Mouse (Mus musculus) thymus, postnatal 36 days (tissue): ENCODE measurements around the gene Srf.

Experiments
- DNase-seq, 2 experiments: peaks; one replicate each; pipeline ENCODE4 v3.0.0; 2022; ENCODE audit warnings: mixed read lengths in 2 of 2

Srf gene

GRCm38 (mm10) chr17:46554977-46555672 is 850 bp downstream of the Srf start:
- DNase-seq: peak; percentile 61 to 63

- DNase-seq: no peak
Observed at GRCm38 (mm10) chr17:46554646-46554976, 1.4 kb downstream of the Srf start.

- DNase-seq: no peak
Observed at GRCm38 (mm10) chr17:46553926-46554325, 2.0 kb downstream of the Srf start.

- DNase-seq: no peak
Observed at GRCm38 (mm10) chr17:46553469-46553868, 2.5 kb downstream of the Srf start.

GRCm38 (mm10) chr17:46552841-46553423 is 3.0 kb downstream of the Srf start:
- peak; percentile 23 to 49 for DNase-seq

GRCm38 (mm10) chr17:46552151-46552550 is 3.8 kb downstream of the Srf start:
- no peak for DNase-seq

GRCm38 (mm10) chr17:46551369-46551768 is 4.6 kb downstream of the Srf start:
- no peak for DNase-seq

- DNase-seq: no peak
Observed at GRCm38 (mm10) chr17:46550904-46551303, 5.1 kb downstream of the Srf start.

GRCm38 (mm10) chr17:46549642-46550041 is 6.3 kb downstream of the Srf start:
- no peak for DNase-seq

- peak; percentile 36 to 46 for DNase-seq
Observed at GRCm38 (mm10) chr17:46549193-46549592, 6.8 kb downstream of the Srf start.

GRCm38 (mm10) chr17:46548741-46549140 is 7.2 kb downstream of the Srf start:
- no peak for DNase-seq

GRCm38 (mm10) chr17:46547923-46548322 is 8.1 kb downstream of the Srf start:
- no peak for DNase-seq

- DNase-seq: no peak
Observed at GRCm38 (mm10) chr17:46546995-46547394, 9.0 kb downstream of the Srf start.

GRCm38 (mm10) chr17:46546591-46546990 is 9.4 kb downstream of the Srf start:
- DNase-seq: no peak

- peak; percentile 30 to 52 for DNase-seq
Observed at GRCm38 (mm10) chr17:46545813-46546564, 10.0 kb downstream of the Srf start, which contains the start of gene Cul9. Cul9 (minus strand) TSS chr17:46546388.

- no peak for DNase-seq
Observed at GRCm38 (mm10) chr17:46543661-46544060, 12.3 kb downstream of the Srf start.

- DNase-seq: peak; percentile 68 to 71
Observed at GRCm38 (mm10) chr17:46525579-46526307, 30.2 kb downstream of the Srf start.

- DNase-seq: no peak
Observed at GRCm38 (mm10) chr17:46525065-46525464, 30.9 kb downstream of the Srf start.

GRCm38 (mm10) chr17:46521963-46522668 is 33.9 kb downstream of the Srf start:
- DNase-seq: no peak

- DNase-seq: no peak
Observed at GRCm38 (mm10) chr17:46521174-46521573, 34.8 kb downstream of the Srf start.

GRCm38 (mm10) chr17:46520385-46520979 is 35.5 kb downstream of the Srf start:
- peak in 1 of 2 experiments; percentile 33 for DNase-seq

GRCm38 (mm10) chr17:46519971-46520370 is 36.0 kb downstream of the Srf start:
- DNase-seq: no peak
